Mouse (Mus musculus) adrenal gland, postnatal 25 days (tissue): ENCODE results near the gene Kank3. TPM values are rescaled to one million over a fixed set of nuclear protein-coding genes. Genes with fewer than 3 reads are reported as not detected.
"Not testable (repeated sequence)": the region's sequence is repeated elsewhere in the genome, so short reads cannot be mapped to it uniquely, and the experiment has no call there.

Source experiments
- DNase-seq: peaks from one replicate; pipeline ENCODE4 v3.0.0; 2021; ENCODE audit warnings: mixed read lengths
- total RNA-seq: library from RNA; stranded (reverse); gene quantifications from 2 replicates; pipeline ENCODE4 v1.2.3, GENCODE M21; 2021

Kank3 gene
- total RNA-seq, 1 experiment from 2014 or later: 109 TPM

DNA sequence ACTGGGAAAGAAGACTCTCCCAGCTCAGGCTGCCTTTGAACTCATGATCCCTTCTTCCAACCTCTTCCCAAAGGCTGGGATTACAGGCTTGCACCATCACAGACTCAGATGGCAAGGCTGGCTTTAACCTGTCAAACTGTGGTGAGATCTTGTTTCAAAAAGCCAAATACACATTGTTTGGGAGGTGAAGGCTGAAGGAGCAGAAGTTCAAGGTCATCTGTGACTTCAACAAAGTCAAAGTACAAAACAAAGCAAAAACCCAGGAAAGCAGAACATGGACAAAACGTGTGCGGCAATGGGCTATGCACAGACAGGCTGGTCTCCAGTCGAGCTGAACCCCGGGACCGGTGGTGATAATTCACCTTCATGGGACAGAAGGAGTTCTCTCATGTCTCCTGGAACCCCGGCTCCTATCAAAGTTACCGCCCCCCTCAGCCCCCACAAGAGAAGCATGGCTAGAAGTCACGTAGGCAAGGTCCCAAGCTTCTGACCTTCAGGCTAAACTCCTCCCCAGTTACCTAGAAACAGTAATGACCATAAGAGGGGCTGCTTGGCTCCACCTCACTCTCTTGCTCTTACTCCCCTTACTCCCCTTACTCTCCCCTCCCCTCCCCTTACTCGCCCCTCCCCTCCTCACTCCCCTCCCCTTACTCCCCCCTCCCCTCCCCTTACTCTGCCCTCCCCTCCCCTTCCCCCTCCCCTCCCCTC is 3.0 kb upstream of the Kank3 start:
- no peak for DNase-seq

DNA sequence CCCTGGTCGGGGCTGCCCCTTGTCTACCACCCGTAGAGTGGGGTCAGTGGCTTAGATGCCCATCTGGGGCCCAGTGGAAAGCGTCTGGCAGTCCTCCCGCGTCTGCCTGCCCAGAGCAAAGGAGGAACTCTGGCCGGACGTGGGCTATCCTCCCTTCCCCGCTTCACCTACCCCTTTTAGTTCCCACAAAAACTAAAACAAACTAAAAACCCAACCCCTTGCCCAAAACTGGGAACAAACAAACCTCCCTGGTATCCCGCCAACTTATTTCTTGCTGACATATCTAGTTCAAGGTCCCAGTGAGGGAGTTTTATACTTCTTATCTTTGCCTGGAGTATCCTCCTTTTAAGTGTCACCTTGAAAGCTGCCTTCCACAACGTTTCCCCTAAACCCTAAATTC is 2.1 kb upstream of the Kank3 start:
- DNase-seq: no peak

DNA sequence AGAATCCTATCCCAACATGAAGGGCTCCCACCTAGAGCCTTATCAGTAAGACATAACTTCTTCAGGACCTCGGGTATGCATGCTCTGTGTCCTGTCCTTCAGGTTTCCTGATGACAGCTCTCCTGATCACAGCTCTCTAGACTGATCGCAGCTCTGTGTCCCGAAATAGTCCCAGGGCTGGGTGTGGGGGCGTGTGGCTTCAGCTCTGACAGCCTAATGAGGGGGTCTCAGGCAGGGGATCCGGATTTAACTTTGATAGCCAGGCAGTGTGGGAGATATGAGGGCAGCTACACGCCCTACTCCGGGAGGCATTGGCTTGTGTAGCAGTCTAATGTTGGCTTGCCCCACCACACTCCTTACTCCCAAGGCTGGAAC is 810 bp downstream of the Kank3 start:
- DNase-seq: no peak

DNA sequence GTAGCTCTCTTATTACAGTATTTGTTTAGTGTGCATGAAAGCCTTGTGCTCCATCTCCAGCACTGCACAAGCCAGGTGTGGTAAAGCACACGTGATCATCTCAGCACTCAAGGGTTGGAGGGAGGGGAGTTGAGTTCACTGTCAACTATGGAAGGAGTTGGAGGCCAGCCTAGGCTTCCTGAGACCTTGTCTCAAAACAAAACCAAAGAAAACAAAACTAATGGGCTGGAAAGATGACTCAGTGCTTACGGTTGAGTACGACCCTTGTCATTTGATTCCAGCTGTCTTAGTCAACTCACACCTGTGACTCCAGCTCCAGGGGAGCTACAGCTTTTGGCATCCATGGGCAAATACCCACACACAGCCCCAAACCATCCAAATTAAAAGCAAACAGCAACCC is 2.2 kb downstream of the Kank3 start:
- DNase-seq: no peak

DNA sequence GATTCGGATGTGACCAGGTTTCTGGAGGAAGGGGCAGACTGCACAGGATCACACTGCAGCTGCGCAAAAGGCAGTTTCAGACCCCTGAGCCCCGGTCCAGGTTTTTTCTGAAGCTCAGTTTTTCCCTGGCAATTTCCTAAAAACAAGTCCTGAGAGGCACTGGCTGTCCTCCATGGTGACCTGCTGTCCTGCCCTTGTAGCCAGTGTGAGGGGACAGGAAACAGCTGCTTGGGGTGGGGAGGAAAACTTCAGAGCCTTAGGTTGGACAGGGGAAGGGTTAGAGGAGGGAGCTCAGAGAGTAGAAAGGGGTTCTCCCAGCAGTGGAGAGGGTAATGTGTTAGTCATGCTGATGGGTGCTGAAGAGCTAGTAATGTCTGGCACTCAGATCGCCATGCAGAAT is 2.7 kb downstream of the Kank3 start:
- peak; percentile 20 for DNase-seq

DNA sequence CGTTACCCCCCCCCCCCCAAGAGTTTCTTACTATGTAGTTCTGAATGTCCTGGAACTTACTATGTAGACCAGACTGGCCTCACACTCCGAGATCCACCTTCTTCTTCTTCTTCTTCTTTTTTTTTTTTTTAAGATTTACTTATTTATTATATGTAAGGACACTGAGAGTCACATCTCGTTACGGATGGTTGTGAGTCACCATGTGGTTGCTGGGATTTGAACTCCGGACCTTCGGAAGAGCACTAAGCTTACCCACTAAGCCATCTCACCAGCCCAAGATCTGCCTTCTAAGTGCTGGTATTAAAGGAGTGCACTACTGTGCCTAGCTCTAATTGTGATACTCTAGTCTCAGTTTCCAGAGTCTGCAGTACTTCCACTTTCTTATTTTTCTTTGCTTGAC is 5.1 kb downstream of the Kank3 start:
- no peak for DNase-seq

DNA sequence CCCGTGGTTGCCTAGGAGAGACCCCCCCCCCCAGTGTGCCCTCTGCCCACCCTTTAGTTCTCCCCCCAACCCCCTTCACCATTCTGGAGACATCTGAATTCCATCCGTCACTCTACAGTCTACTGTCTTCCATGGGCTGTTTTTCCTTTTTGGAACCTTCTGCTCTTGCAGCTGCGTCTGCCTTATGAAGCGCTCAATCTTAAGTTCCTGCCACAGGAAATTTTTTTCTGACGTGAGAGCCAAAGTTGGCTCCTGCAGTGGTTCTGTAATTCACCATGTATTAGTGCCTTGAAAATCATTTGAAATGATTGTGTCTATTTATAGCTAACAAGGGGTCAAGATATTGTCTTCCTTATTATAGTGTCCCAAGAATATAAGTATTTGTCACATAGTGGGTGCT is 6.3 kb downstream of the Kank3 start:
- no peak for DNase-seq

DNA sequence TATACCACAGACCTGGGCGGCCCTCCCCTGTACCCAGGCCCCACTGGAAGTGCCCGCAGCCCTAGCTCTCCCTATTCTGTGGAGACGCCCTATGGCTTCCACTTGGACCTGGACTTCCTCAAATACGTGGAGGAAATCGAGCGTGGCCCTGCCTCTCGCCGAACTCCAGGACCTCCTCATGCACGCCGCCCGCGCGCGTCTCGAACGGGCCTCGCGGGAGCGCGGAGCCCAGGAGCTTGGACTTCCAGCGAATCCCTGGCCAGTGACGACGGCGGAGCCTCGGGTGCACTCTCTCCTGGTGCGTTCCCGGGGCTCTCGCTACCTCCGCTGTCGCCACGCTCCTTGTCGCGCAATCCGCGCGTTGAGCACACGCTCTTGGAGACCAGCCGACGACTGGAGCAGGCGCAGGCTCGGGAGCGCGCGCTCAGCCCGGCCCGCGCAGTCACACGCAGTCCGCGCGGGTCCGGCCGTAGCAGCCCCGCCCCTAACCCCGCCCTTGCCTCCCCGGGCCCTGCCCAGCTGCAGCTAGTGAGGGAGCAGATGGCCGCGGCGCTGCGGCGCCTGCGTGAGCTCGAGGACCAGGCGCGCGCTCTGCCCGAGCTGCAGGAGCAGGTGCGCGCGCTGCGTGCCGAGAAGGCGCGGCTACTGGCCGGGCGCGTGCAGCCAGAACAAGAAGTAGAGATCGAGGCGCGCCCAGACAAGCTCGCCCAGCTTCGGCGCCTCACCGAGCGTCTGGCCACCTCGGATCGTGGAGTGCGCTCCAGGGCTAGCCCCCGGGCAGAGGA is 7.1 kb downstream of the Kank3 start:
- peak; percentile 91 for DNase-seq

DNA sequence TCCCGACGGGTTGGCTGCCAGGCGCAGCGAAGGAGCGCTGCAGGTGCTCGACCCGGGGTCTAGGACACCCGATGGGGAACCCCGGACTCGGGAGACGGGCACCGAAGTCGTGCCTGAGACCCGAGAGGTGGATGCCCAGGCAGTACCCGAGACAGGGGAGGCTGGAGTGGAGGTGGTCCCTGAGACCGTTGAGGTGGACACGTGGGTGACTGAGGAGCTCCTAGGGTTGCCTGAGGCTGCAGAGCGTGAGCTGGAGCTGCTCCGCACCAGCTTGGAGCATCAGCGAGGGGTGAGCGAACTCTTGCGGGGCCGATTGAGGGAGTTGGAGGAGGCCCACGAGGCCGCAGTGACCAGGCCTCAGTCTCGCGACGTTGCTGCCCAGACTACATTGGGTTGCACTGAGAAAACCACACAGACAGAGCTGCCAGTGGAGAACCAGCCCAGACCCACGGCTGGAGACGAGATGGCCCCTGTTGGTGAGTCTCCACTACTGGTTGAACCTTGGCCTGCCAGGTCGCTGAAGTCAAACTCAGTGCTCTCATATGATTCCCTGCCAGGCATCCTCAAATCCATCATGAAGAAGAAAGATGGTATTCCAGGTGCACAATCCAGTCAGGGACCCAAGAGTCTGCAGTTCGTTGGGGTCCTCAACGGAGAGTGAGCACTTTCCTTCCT is 7.8 kb downstream of the Kank3 start:
- no peak for DNase-seq

DNA sequence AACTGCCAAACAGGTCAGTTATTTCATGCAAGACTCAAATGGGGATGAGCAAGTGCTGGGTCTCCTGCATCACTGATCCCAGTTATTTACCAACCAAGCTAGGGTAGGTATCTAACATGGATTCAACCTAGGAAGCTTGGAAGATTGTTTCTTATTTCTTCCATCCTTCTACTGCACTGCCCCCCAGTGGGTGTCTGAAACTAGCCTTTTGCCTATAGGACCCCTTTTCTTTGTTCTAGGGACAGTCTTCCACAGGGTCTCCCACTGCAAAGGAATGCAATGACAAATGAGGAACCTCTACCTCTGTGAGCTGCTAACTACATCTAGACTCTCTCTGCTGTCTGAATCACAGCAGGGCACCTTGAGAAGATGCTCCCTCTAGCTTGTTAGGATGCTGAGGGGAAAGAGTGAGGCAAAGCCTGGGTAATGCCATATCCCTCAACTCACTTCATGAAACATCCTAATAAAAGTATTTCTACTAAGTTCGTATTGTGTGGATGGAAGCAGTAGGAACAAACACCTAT is 12.2 kb downstream of the Kank3 start:
- DNase-seq: no peak

DNA sequence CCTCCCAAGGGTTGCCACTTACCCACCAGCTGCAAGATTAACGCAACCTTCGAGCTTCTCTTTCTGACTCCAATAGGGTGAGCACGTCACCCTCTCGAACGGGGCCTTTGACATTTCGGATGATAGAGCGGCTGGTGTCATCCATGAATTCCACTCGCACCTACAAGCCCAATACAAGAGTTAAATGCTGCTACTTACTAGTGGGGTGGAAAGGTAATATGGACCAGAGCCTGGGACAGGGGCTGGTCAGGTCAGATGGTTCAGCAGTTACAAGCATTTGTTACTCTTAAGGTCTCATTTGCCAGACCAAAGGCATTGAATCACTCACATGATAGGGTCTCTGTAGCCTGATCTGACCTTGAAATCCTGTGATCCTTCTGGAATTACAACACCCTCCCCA is 12.9 kb downstream of the Kank3 start:
- DNase-seq: not testable (repeated sequence)

DNA sequence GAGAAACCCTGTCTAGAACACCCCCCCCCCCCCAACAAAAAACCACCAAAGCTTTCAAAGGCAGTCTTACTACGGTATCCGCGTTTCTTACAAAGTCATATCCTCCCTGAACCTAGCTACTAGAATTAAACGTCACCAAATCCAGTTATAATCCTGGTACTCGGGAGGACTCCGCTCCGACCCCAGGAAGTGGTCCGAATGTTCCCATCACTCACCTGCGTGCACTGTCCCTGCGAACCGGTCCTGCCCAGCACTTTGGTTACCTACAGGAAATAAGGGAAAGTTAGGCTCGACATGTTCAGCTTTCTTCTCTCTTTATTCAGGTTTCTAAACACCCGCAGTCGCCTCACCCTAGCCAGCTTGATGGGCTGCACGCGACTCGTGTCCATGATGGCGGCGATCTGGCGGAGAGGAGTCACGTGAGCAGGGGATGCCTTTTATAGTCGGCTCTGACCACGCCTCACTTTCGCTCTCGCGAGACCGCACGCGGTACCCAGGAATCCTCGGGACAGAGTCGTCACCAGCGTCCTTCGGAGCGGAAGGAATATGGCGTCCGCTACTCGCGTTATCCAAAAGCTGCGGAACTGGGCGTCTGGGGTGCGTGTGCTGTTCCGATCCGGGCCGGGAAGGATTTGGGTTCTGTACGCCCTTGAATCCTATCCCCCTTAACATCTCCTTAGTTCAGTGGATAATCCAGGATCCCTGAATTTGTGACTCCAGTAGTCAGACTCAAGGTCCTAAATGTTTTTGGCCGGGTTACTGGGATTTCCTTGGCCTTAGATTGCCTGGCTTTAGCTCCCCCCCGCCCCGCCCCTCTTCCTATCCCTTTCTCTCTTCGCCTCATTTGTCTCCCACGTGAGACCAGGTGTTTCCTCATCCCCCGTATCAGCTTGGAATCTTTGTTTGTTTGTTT is 14.0 kb downstream of the Kank3 start, which contains the start of the genes Rps28 and Ndufa7:
Gene Rps28, minus strand, starts transcription at position 479 of the 913 bp plus-strand sequence.
Gene Ndufa7, plus strand, starts transcription at position 489 of the 913 bp plus-strand sequence.
- peak; percentile 95 for DNase-seq

DNA sequence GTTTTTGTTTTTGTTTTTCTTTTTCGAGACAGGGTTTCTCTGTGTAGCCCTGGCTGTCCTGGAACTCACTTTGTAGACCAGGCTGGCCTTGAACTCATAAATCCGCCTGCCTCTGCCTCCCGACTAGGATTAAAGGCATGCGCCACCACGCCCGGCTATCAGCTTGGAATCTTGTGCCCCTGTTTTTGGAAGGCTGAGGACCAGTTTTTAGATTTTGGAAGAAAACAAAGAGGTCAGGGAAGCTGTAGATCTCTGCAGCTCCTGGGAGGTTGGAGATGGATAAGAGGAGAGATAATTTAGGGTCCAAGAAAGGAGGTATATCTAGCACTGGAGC is 14.6 kb downstream of the Kank3 start:
- not testable (repeated sequence) for DNase-seq

DNA sequence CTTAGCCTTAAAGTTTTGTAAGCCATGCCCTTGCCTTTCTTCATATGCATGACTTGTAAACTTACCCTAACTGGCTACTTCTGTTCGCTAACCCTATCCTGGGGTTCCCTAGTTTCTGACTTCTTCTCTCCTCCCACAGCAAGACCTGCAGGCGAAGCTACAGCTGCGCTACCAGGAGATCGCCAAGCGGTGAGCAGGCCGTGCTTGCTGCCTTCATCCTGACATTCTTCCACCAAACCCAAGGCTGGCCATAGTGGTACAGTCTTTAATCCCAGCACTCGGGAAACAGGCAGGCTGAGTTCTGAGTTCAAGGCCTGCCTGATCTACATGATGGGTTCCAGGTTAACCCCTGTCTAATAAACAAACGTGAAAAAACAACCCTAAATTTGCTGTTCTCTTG is 15.1 kb downstream of the Kank3 start:
- DNase-seq: no peak

DNA sequence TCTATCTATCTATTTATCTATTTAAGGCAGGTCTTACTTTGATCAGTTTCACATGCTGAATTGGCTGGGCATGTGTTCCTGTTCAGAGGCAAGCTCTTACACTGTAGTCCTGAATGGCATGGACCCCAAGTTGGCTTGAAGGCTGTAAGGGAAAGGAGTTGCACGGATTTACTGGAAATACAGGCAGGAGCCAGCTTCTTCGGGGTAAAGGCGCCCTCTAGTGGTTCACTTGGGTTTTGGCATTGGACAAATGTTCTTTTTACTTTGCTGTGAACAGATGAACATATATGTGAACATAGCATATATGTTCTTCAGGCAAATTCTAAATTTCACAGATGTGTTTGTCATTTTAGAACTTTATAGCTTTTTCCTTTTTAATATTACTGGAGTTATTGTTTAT is 16.5 kb downstream of the Kank3 start:
- DNase-seq: peak; percentile 64

DNA sequence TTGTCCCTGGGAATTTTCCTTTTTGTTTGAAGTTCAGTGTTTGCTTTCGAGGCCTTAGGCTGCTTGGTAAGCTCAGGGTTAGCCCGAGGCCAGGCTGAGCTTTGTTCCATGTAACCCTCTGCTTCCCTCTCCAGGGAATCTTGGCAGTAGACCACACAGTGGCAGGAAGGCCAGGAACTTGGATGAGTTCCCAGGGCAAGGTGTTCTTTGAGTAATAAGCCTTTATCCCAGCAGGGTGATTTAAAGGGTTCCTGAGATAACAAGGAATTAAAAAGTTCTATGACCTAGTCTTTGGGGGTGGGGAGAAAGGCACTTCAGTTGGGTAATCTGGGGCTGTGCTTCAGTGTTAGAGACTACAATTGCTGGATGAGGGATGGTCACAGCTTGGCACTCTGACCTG is 18.6 kb downstream of the Kank3 start:
- DNase-seq: peak; percentile 68

DNA sequence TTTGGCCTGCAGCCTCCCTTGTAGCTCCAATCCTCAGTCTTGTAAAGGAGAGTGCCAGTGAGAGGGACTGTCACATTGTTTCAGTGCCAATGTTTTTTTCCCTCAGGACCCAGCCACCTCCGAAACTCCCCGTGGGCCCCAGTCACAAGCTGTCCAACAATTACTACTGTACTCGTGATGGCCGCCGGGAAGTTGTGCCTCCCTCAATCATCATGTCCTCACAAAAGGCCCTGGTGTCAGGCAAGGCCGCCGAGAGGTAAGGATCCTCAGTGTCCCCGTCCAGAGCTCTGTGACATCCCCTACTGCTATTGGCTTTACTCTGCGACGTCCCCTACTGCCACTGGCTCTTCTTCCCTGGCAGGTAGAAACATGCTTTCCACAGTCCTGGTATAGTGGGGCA is 19.2 kb downstream of the Kank3 start:
- no peak for DNase-seq

DNA sequence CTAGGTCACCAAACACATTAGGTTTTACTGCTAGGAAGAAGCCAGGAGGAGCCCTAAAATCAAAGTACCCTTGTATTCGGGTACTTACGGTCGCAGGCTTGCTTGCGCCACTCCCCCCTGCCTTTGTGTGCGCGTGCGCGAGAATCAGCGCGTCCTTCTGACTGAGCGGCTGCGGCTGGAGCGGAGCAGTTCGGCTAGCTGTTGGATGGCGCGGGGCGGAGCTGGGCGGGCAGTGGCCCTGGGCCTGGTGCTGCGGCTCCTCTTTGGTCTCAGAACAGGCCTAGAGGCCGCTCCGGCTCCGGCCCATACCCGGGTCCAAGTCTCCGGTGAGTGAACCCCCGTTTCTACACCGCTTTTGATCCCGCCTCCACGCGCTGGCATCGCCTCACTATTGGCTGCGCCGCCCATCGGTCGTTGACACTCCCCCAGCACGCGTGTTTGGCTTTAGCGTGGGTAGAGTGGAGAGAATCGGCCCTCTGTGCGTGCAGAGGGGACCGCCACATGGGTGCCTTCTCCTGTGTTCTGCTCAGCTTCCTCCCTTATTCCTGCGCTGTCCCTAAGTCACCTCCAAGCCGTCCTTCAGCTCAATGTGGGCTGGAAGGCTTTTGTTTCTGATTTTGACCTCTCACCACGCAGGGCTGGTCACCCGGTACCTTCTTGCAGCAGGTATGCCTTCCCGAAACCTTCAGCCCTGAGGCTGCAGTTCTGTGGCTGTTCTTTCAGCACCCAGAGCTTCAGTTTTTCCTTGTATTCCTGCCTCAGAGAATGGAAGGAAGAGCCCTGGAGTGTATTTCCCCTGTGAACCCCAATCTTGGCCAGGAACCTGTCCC is 32.9 kb downstream of the Kank3 start, which contains the start of gene Cd320:
Gene Cd320, plus strand, starts transcription at position 126 of the 830 bp plus-strand sequence.
- DNase-seq: peak; percentile 90

DNA sequence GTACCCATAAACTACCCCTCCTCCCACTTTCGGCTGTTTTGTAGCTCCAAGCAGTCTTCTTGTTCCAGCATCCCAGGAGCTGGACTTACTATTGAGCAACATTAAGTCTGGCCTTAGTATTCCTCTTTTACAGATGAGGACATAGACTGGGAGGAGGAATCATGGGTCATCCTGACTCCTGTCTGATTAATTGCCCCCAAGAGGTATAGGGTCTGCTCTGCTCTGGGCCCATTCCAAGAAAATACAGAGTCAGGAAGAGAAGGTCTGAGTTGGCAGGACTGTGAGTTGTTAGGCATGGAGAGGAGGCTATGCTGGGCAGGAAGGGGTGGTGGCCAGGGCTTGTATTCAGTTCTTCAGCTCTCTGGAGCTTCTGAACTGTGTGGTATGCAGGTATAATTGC is 33.9 kb downstream of the Kank3 start:
- DNase-seq: no peak

DNA sequence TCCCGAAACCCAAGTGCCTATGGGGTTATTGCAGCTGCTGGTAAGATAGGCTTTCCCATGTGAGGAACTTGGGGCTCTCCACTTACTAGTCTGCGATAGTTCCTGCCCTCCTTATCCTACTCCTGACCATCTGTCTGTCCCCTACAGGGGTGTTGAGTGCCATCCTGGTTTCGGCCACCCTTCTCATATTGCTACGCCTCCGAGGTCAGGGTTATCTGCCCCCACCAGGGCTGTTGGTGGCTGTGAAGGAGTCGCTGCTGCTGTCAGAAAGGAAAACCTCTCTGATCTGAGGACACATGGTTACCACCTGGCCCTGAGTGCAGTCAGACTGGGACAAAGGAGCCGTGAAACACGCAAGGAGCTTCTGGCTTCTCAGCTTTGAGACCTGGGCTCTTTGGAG is 37.8 kb downstream of the Kank3 start:
- no peak for DNase-seq

DNA sequence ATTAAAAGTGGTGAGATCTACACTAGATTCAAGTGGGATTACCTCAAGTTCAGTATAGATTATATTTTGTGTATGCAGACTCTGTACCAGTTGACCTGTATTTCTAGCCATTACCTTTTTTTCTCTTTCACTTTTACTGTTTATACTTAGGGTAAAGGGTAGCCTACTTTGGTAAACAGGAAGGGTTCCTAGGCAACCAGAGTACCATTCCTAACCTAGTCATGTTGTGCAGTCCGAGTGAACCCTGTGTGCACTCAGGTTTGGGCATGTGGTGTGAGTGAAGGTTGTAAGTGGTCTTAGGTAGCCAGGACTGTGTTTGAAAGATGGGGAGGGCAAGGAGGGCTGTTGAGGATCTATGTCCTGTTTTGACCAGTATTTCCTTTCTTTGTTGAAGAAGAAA is 41.0 kb downstream of the Kank3 start:
- no peak for DNase-seq
